Mouse (Mus musculus) layer of hippocampus, adult 2 months (tissue): Measurements from ENCODE around the gene Ing2. TPM values are rescaled to one million over a fixed set of nuclear protein-coding genes. Genes with fewer than 3 reads are reported as not detected.

Experiments
- DNase-seq, 2 experiments: peaks; one replicate each; pipeline ENCODE4 v3.0.0; 2022; ENCODE audit warnings: low spot score in 2 of 2
- H3K27ac ChIP-seq: fragments of 200-600 bp; 2 replicates; pipeline ENCODE4 v1.8.1; 2022
- H3K4me3 ChIP-seq: fragments of 200-600 bp; 2 replicates; pipeline ENCODE4 v1.8.1; 2022; ENCODE audit warnings: mild to moderate bottlenecking
- CTCF ChIP-seq: fragments of 200-600 bp; conservative IDR thresholded peaks from 2 replicates; pipeline ENCODE4 v1.8.1; 2022; ENCODE audit warnings: antibody characterized with exemption, mild to moderate bottlenecking, moderate library complexity
- total RNA-seq, 2 experiments: library from RNA; stranded (reverse); gene quantifications; 2 replicates each; pipeline ENCODE4 v1.2.3; 2021

Ing2 gene
- total RNA-seq, 2 experiments from 2014 or later = 36.1 to 36.8 TPM

- DNase-seq = no peak
Measured at GRCm38 (mm10) chr8:47691831-47692230, 16.5 kb upstream of the Ing2 start.

GRCm38 (mm10) chr8:47691303-47691702 lies 15.9 kb upstream of the Ing2 start:
- TF ChIP-seq CTCF = no peak
- H3K4me3 ChIP-seq = no peak overlapping the region
- no peak for DNase-seq
- H3K27ac ChIP-seq = no peak overlapping the region

More at GRCm38 (mm10) chr8:47691831-47692230, 16.5 kb upstream of the Ing2 start:
- Histone ChIP-seq H3K4me3 (no peak overlapping the region), H3K27ac (no peak overlapping the region)
- TF ChIP-seq CTCF = no peak

GRCm38 (mm10) chr8:47690674-47691078 lies 15.3 kb upstream of the Ing2 start:
- Histone ChIP-seq H3K4me3 (peak overlapping the region; percentile 3; the same call in 1 of the 2 replicates), H3K27ac (peak overlapping the region; percentile 49)
- DNase-seq = no peak
- TF ChIP-seq CTCF = no peak

- H3K4me3 ChIP-seq = no peak overlapping the region
- peak; percentile 64 for TF ChIP-seq CTCF
- no peak overlapping the region for H3K27ac ChIP-seq
- no peak for DNase-seq
Measured at GRCm38 (mm10) chr8:47689704-47690326, 14.5 kb upstream of the Ing2 start.

- TF ChIP-seq CTCF = no peak
- H3K4me3 ChIP-seq = no peak overlapping the region
- DNase-seq = no peak
- peak overlapping the region; percentile 74; the same call in 1 of the 2 replicates for H3K27ac ChIP-seq
Measured at GRCm38 (mm10) chr8:47684441-47684840, 9.1 kb upstream of the Ing2 start.

GRCm38 (mm10) chr8:47683994-47684393 lies 8.6 kb upstream of the Ing2 start:
- DNase-seq = no peak
- Histone ChIP-seq H3K4me3 (no peak overlapping the region), H3K27ac (peak overlapping the region; percentile 74)
- TF ChIP-seq CTCF = no peak

- DNase-seq = no peak
- Histone ChIP-seq H3K27ac (peak overlapping the region; percentile 50), H3K4me3 (no peak overlapping the region; the same call in 1 of the 2 replicates)
- TF ChIP-seq CTCF = no peak
Measured at GRCm38 (mm10) chr8:47680306-47680705, 5.0 kb upstream of the Ing2 start.

- Histone ChIP-seq H3K4me3 (no peak overlapping the region), H3K27ac (0 out of 2 replicates have a peak overlapping the region, but pooled peaks have one; percentile 40)
- TF ChIP-seq CTCF = peak; percentile 35; the same call in 1 of the 2 replicates
- no peak for DNase-seq
Measured at GRCm38 (mm10) chr8:47679603-47680002, 4.2 kb upstream of the Ing2 start.

- Histone ChIP-seq H3K4me3 (peak overlapping the region; percentile 90; the same call in 1 of the 2 replicates), H3K27ac (no peak overlapping the region)
- TF ChIP-seq CTCF = no peak
- DNase-seq = no peak
Measured at GRCm38 (mm10) chr8:47676631-47677030, 1.3 kb upstream of the Ing2 start.

- no peak for DNase-seq
- no peak for TF ChIP-seq CTCF
- peak overlapping the region; percentile 90 for H3K4me3 ChIP-seq
- H3K27ac ChIP-seq = peak overlapping the region; percentile 98
Measured at GRCm38 (mm10) chr8:47676224-47676623, 868 bp upstream of the Ing2 start.

GRCm38 (mm10) chr8:47675786-47676185 lies 430 bp upstream of the Ing2 start:
- peak in 1 of 2 experiments; percentile 19 for DNase-seq
- H3K27ac ChIP-seq = peak overlapping the region; percentile 98
- H3K4me3 ChIP-seq = peak overlapping the region; percentile 90
- peak; percentile 55 for TF ChIP-seq CTCF

GRCm38 (mm10) chr8:47674140-47674776 lies 1.1 kb downstream of the Ing2 start:
- Histone ChIP-seq H3K4me3 (peak overlapping the region; percentile 90), H3K27ac (peak overlapping the region; percentile 98)
- no peak for TF ChIP-seq CTCF
- DNase-seq = peak in 1 of 2 experiments; percentile 34

- TF ChIP-seq CTCF = no peak
- Histone ChIP-seq H3K4me3 (peak overlapping the region; percentile 90), H3K27ac (peak overlapping the region; percentile 98)
- peak; percentile 77 to 89 for DNase-seq
Measured at GRCm38 (mm10) chr8:47673317-47674139, 1.8 kb downstream of the Ing2 start.
